Mouse (Mus musculus) left cerebral cortex, postnatal 36 days (tissue): ENCODE measurements around the gene Fundc2. TPM values are rescaled to one million over a fixed set of nuclear protein-coding genes. Genes with fewer than 3 reads are reported as not detected.

Experiments used
- DNase-seq, 2 experiments: peaks; one replicate each; pipeline ENCODE4 v3.0.0; 2021 to 2022; ENCODE audit warnings: low spot score in 2 of 2, mixed read lengths in 1 of 2
- intact Hi-C: fragments of 180-260 bp; cut with DNase I; formaldehyde crosslinking; loops from one replicate; pipeline ENCODE4 v1.15.1; 2025
- total RNA-seq, 2 experiments: library from RNA; stranded (reverse); gene quantifications; 2 replicates each; pipeline ENCODE4 v1.2.3; 2021

Gene Fundc2
- total RNA-seq = 10 to 100 TPM; 51.1 to 54.0 TPM

- peak; percentile 33 to 57 for DNase-seq
- intact Hi-C loops = no loop called here
Measured at GRCm38 (mm10) chrX:75382195-75382771, at the start of gene Fundc2, which contains the start of gene F8. Fundc2 (plus strand) TSS chrX:75382399. F8 (minus strand) TSS chrX:75382615.

- no peak for DNase-seq
- intact Hi-C loops = no loop called here
Measured at GRCm38 (mm10) chrX:75370197-75370596, 12.0 kb upstream of the Fundc2 start.

- intact Hi-C loops = no loop called here
Measured at GRCm38 (mm10) chrX:75372666-75373425, 9.4 kb upstream of the Fundc2 start.

DNA sequence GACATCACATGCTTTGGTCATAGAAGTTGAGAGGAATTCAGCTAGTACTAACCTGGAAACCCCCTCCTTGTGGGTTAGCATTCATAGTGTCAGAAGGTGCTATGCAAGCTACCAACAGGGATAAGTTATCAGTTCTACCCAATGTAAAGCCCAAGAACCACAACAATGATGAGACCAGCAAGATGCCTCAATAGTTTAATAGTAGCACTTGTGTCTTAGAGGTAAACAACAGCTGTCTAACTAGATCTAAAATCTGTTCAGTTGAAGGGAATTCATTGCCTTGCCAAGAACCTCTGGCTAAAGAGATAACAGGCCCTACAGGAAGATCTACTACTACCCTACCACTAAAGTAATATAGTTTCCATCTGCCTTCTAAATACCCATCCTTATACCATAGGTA, 5.4 kb upstream of the Fundc2 start:
- DNase-seq = no peak
- intact Hi-C loops = no loop called here

More at GRCm38 (mm10) chrX:75372666-75373425, 9.4 kb upstream of the Fundc2 start:
- DNase-seq = no peak

DNA sequence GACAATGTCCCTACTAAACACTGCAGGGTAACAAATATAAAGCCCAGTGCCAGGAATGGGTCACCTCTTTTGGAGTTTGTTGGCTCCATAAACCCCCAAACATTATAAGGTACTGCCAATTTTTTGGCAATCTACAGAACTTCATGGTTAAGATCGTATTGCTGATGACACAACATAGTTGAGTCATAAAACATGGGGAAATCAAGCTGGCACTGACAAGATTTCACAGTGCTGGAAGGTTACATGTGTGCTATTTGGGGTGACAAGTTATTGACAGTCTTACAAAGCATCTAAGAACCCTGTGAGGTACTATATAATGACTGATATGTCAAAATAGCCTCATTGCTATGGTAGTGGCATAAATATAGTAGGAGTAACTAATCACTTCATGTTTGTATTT, 1.0 kb upstream of the Fundc2 start:
- DNase-seq = no peak
- intact Hi-C loops = no loop called here

DNA sequence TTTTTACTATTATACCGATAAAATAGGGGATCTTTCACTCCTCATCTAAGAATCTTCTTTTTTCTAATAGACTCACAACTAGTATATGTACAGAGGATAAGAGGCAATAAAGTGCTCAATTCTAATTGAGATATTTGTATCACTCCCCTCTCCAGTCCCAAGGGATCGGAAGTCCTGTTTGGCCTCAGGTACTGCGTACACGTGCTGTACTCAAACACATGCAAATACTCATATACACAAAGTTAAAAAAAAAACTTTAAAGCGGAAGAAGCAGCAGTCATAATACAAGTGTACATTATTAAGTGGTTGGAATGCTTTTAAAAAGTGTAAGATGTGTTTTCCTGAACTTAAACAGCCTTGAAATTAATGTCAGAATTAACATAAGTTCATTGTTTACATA, 500 bp upstream of the Fundc2 start:
- intact Hi-C loops = no loop called here
- no peak for DNase-seq

DNA sequence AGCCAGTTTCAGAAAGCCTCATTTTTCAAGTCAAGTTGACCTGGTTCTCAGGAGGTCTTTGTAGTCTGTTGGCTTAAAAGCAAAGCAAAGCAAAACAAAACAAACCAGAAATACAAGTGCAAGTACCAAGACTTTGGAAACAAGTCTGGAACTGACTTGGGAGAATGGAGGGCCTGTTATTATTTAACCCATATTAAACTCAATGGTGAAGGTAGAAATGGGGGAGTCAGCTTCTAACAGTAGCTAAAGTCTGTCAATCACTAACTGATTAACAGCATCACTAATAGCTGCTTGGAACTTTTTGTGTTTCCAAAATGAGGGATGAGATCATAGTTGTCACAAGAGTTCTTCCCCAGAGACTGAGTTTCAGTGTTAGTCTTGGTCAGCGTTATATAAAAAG, 17.3 kb downstream of the Fundc2 start:
- DNase-seq = no peak
- intact Hi-C loops = no loop called here

- intact Hi-C loops = no loop called here
Measured at GRCm38 (mm10) chrX:75402668-75403067, 20.5 kb downstream of the Fundc2 start.

DNA sequence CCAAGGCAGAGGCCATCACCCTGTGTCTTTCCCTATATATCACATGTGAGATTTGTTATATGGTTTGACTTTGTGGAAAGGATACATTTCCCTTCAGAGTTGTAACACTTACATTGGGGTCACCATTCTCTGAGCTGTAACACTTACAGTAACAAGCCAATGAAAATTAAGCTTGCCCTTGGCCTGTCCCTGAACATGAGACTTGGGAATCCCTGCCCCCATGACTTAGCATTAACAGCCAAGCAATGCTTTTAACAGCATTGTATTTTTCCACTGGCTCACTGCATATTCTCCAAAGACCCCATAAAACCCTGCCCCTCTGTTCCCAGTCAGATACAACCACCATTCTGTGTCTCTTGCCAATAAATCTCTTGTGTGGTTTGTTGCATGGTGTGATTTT, 21.2 kb downstream of the Fundc2 start:
- intact Hi-C loops = no loop called here
- no peak for DNase-seq

More at GRCm38 (mm10) chrX:75402668-75403067, 20.5 kb downstream of the Fundc2 start:
- no peak for DNase-seq

GRCm38 (mm10) chrX:75409711-75410110, 27.5 kb downstream of the Fundc2 start:
- intact Hi-C loops = no loop called here

DNA sequence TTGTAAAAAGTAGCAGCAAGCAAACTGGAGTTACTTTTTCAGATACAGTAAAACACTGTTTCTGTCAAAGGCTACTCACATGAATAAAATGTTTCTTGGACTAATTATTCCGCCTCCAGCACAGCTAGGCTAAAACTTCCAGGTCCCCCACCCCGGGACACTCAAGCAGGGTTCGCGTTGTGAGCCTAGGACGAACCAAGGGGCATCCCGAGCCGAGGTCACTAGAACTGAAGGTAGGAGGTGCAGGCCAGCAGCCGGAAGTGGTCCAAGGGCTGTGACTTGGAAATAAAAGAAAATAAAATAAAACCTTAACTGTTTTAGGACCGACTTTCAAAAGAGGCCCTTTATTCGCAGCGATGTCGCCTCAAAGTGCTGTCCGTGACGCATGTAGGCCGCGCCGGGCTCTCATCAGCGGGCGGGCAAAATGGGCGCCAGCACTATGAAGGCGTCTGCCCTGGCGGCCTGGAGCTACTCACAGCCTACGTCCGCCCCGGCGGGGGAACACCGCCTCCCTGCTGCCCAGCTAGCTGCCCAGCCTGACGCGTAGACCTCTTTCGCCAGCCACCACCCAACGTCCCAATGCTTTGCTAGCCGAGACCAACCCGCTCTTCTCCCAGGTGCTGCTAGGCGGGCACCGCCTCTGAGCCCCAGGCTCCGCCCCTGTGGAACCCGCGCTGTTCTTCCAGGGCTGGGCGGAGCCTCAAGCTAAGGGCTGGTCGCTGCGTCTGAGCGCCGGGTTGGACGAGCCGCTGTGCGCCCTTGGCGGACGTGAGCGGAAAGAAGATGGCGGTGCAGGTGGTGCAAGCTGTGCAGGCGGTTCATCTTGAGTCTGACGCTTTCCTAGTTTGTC, 34.0 kb downstream of the Fundc2 start, which contains the start of the genes Cmc4, Mtcp1 and Brcc3:
TSS of gene Cmc4 (minus strand) at position 649 of the 850 bp plus-strand sequence.
TSS of gene Mtcp1 (minus strand) at position 653 of the 850 bp plus-strand sequence.
TSS of gene Brcc3 (plus strand) at position 693 of the 850 bp plus-strand sequence.
- peak; percentile 84 to 86 for DNase-seq
- intact Hi-C loops = no loop called here

More at GRCm38 (mm10) chrX:75409711-75410110, 27.5 kb downstream of the Fundc2 start:
- DNase-seq = no peak

Other genes starting within 250 kb of the Fundc2 start
- not detected for gene Smim9, start 218.6 kb upstream of the Fundc2 start, total RNA-seq
- gene F8, start 216 bp downstream of the Fundc2 start, total RNA-seq = 1 to 10 TPM; 1.9 to 2.0 TPM
- gene Cmc4, start 34.2 kb downstream of the Fundc2 start, total RNA-seq = 10 to 100 TPM; 11.1 to 12.7 TPM
- gene Mtcp1, start 34.2 kb downstream of the Fundc2 start, total RNA-seq = 10 to 100 TPM in 1 of 2 experiments, 1 to 10 TPM in 1; 4.8 to 12.0 TPM
- gene Brcc3, start 34.2 kb downstream of the Fundc2 start, total RNA-seq = 10 to 100 TPM; 36.7 to 37.8 TPM
- gene Vbp1, start 131.9 kb downstream of the Fundc2 start, total RNA-seq = 10 to 100 TPM; 65.1 to 66.7 TPM
- 10 to 100 TPM; 39.0 to 41.8 TPM for gene Rab39b, start 195.8 kb downstream of the Fundc2 start, total RNA-seq